9 mouse cellular contexts compared by ENCODE assay signal in the genomic region with DNA sequence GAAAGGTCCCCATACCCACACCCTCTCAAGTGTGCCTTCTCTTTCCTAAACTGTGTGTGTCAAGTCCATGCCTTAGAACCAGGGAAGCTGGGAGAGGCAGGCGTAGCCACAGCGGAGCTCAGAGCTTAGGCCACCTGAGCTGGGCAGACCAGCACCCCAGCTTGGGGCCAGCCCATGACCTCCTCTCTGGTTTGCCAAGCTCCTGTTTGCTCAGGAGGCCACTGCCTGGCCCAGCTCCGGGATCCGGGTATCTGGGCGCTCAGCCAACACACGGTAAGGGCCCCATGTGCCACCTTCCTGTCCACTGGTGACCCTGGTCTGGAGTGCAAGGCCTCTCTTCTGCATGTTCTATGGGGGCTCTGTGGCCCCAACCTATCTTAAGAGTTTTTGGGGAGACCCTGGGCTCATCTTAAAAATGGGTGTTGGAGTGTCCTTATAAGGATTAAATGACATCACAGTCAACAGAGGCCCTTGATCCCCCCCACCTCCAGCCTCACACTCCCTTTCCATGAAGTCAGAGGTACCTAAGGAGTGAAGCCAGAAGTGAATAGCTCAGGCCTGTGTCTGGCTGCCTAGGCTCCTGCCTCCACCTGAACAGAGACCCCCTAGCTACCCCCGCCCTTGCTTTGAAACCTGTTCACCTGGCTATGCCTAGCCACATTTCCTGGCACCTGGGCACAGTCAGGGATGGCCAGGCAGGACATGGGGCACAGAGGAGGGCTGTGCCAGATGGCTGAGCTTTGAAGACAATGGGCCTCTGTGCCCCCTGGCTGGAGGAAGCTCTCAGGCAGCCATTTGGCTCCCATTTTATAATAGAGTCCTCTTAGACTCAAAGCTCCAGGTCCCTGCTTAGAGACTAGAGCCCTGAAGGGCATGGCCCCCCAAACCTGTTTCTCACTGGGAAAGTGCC. TPM values are rescaled to one million over a fixed set of nuclear protein-coding genes. Genes with fewer than 3 reads are reported as not detected.
DNase-seq lines count a peak whose midpoint lies in the region; ATAC-seq lines count a peak whose summit lies in the region.
"Had no signal": no experiment of that assay in that cellular context is flagged by ENCODE, and none has a peak within 500 bp of the region (broad histone marks: within the 10 kb centered on the region; RNA-seq: fewer than 3 reads in every experiment).

No protein-coding gene starts in this region.

- H3K9ac ChIP-seq in stomach, embryonic 15.5 days: no peak overlapping the region
- no peak overlapping the region for H3K9ac ChIP-seq in forebrain, embryonic 11.5 days (ENCODE audit: low read length)

- H3K4me2 ChIP-seq in stomach, embryonic 15.5 days: no peak overlapping the region
- no peak overlapping the region for H3K4me2 ChIP-seq in forebrain, embryonic 11.5 days (ENCODE audit: low read depth, low read length, severe bottlenecking)

- WGBS in limb, embryonic 10.5 days: 93% methylated on average over 7 of the region's 7 CpGs
- 55% methylated on average over 7 of the region's 7 CpGs for WGBS in stomach, embryonic 15.5 days
- WGBS in forebrain, embryonic 11.5 days: 85% methylated on average over 7 of the region's 7 CpGs

- ATAC-seq in stomach, embryonic 15.5 days (ENCODE audit: insufficient read depth, low FRiP score, low read depth): peak; percentile 79
- ATAC-seq in forebrain, embryonic 11.5 days (replicated peaks; ENCODE audit: low FRiP score): no peak

- no peaks in the 10 kb centered on the region for H3K27me3 ChIP-seq in limb, embryonic 10.5 days (ENCODE audit: low read depth, poor library complexity, severe bottlenecking)
- H3K27me3 ChIP-seq in stomach, embryonic 15.5 days (replicated peaks): no peaks in the 10 kb centered on the region
- no peaks in the 10 kb centered on the region for H3K27me3 ChIP-seq in forebrain, embryonic 11.5 days (ENCODE audit: control insufficient read depth, insufficient read depth, low read length)

- peaks cover 37% of the 10 kb centered on the region for H3K4me1 ChIP-seq in limb, embryonic 10.5 days
- peaks cover 39% of the 10 kb centered on the region for H3K4me1 ChIP-seq in stomach, embryonic 15.5 days
- no peaks in the 10 kb centered on the region for H3K4me1 ChIP-seq in forebrain, embryonic 11.5 days (replicated peaks; ENCODE audit: control insufficient read depth, insufficient read depth, low read length)

- no peaks in the 10 kb centered on the region for H3K36me3 ChIP-seq in limb, embryonic 10.5 days
- no peaks in the 10 kb centered on the region for H3K36me3 ChIP-seq in stomach, embryonic 15.5 days
- H3K36me3 ChIP-seq in forebrain, embryonic 11.5 days (ENCODE audit: control insufficient read depth, insufficient read depth, low read length): no peaks in the 10 kb centered on the region

- intact Hi-C loops in left cerebral cortex, postnatal 4 days (cut with DNase I): no loop called here

- no peaks in the 10 kb centered on the region for H3K9me3 ChIP-seq in limb, embryonic 10.5 days (replicated peaks)
- no peaks in the 10 kb centered on the region for H3K9me3 ChIP-seq in stomach, embryonic 15.5 days
- no peaks in the 10 kb centered on the region for H3K9me3 ChIP-seq in forebrain, embryonic 11.5 days (ENCODE audit: control insufficient read depth, low read length)

- peak overlapping the region; percentile 11; the same call in 1 of the 2 replicates for H3K27ac ChIP-seq in limb, embryonic 10.5 days
- peak overlapping the region; percentile 93 for H3K27ac ChIP-seq in stomach, embryonic 15.5 days
- H3K27ac ChIP-seq in forebrain, embryonic 11.5 days (ENCODE audit: low read depth, low read length): no peak overlapping the region

- DNase-seq in adrenal gland, adult (ENCODE audit: inconsistent age in 2 of 2, low spot score in 1 of 2): peak; percentile 62 to 76
- DNase-seq in adrenal gland, adult 8-10 months: no peak
- peak; percentile 72 for DNase-seq in retina, postnatal 1 day
- no peak for DNase-seq in retina, embryonic 14.5 days (ENCODE audit: low spot score)
- no peak for DNase-seq in limb, embryonic 10.5 days (ENCODE audit: low spot score)
- no peak for DNase-seq in left cerebral cortex, postnatal 4 days
- no peak for DNase-seq in forebrain, embryonic 11.5 days (ENCODE audit: low spot score)
- DNase-seq: gastrocnemius, postnatal 10 days had no signal

- H3K4me3 ChIP-seq in limb, embryonic 10.5 days: no peak overlapping the region
- H3K4me3 ChIP-seq in stomach, embryonic 15.5 days (replicated peaks): no peak overlapping the region
- H3K4me3 ChIP-seq in forebrain, embryonic 11.5 days (ENCODE audit: low read depth, low read length): no peak overlapping the region

RNA-seq across cellular contexts. Expression of a gene that starts 33.8 kb away (rescaled TPM):
- total RNA-seq in adrenal gland, adult 8-10 months (2022): 100 to 1,000 TPM; 108 to 376 (median 251) TPM
- polyA plus RNA-seq in limb, embryonic 10.5 days (2016; fragmentation: Nextera tagmentation; extraction: Ambion mirVana): 2.8 and 4.2 TPM in 2 replicates
- 59.1 and 73.0 TPM in 2 replicates for polyA plus RNA-seq in stomach, embryonic 15.5 days (2015; fragmentation: Nextera tagmentation; extraction: Ambion mirVana)
- total RNA-seq in left cerebral cortex, postnatal 4 days (2021): 100 to 1,000 TPM; 147 to 164 TPM
- polyA plus RNA-seq in forebrain, embryonic 11.5 days (2014; fragmentation: Nextera tagmentation; extraction: Ambion mirVana): 4.4 and 7.7 TPM in 2 replicates

Comparison
In these comparisons a context has a peak if more than half of its experiments do, and no peak if none do; other contexts are left out.
1. DNase-seq: peak in adrenal gland, adult (2 of 2) and retina, postnatal 1 day (single experiment); none in adrenal gland, adult 8-10 months (single experiment), retina, embryonic 14.5 days (single experiment), limb, embryonic 10.5 days (single experiment), left cerebral cortex, postnatal 4 days (single experiment) and forebrain, embryonic 11.5 days (single experiment).